Mouse (Mus musculus): ENCODE data around the gene Mtf1.
A peak's percentile ranks its signal among the peaks of the same experiment; 100 is the strongest.

Mtf1 gene

DNA sequence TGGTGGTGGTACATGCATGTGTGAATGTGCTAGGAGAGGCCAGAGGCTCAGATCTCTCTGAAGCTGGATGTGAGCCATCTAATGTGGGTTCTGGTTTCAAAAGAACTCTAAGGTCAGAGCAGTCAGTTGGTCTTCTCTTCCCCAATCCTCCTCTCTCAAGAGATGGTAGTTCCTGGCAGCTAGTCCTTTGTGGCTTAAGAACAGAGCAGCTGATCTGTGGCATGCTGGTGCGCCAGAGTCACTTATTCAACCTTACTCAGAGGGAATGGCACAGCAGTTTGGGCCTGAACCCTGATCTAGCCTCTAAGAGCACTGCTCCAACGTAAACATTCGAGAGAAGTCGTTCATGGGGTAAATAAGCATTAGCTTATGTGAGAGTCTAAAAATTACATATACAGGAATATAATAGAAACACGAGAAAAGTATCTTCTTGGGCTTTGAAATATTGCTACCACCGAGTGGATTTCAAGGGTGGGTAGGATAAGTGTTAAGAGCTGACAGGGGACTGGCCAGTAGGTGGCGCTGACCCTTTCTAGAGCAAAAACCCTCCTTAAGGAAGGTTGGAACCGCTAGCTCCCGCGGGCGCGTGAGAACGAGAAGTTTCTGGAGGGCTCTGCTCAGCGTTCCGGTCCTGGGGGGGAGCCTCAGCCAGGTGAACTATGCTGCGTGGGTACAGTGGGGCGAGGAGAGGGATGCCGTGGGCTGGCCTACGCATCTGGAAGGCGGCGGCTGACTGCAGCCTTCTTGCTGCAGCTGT, at the start of gene Mtf1:
Mtf1 (plus strand) TSS at position 553 of the 757 bp plus-strand sequence.
- peak; percentile 82 for DNase-seq (ENCODE audit: extremely low spot score)

DNA sequence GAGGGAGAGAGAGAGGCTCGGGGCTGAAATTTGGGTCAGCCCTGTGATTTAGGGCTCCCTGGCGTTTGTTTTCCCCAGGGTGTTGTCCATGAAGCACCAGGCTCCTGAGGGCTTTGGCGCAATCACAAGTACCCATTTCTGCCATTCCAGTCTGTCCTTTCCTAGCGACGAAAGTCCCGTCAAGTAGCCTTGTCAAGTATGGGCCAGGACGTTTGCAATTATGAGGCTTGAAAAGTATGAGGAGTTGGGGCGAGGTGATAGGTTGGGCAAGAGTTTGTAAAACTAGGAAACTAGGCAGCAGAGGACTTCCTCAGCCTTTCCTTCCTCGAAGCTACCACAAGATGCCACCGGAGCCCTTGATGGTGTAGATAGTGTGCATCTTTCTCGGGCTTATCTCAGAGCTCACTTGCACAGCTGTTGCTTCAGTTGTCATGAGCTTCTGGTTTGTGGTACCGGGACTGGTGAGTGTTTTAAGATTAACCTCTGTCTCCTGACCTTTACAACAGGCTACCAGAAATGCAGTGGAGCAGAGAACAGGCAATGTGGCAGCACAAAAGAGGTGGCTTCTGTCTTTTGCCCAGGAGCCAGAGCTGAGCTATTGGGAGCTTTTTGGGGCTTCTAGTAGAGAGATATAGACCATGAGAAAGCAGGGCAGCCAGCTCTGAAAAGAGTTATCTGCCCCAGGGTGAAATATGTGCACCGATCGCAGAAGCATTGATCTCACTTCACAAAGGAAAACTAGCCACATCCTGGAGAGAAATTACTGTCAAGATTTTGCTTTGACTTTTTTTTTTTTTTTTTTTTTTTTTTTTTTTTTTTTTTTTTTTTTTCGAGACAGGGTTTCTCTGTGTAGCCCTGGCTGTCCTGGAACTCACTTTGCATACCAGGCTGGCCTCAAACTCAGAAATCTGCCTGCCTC, 49.4 kb upstream of the Mtf1 start:
- peak; percentile 24 for DNase-seq (ENCODE audit: extremely low spot score)

DNA sequence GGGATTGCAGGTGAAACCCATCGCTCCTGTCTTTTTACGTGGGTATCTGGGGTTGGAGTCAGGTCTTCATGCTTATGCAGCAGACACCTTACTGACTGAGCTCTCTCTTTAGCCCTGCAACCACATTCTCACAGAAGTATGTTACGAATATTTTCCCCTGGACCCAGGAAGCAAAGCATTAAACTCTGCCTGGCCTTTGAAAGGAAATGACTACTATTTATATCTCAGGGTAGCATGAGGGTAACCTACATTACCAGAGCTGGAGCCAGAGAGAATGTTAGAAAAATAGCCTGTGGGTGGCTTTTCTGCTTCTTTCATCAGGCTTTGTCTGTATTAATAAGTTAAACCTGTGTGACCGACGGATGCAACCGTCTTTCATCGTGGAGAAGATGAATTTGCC, 46.4 kb upstream of the Mtf1 start:
- no peak for DNase-seq (ENCODE audit: extremely low spot score)

DNA sequence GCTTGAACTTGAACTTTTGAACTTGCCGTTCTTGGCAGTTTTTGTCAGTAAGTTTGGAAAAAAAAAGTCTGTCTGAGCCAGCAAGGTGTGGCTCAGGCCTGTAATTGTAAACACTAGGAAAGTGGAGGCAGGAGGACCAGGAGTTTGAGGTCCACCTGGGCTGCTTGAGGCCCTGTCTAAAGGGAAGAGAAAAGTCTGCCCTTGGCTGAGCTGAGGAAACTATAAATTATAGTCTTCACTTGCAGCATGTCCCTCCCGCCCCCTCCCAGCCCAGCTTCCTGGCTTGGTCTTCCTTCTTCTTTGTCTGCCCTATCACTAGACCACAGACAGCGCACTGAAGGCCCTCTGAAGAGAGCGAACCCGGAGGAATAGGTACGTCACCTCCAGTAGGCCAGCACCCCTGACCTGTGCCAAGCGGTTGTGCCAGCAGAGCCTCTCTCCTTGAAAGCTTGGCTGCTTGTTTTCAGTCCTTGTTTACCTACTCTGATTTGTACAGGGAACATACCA, 42.5 kb upstream of the Mtf1 start:
- DNase-seq (ENCODE audit: extremely low spot score) = no peak

DNA sequence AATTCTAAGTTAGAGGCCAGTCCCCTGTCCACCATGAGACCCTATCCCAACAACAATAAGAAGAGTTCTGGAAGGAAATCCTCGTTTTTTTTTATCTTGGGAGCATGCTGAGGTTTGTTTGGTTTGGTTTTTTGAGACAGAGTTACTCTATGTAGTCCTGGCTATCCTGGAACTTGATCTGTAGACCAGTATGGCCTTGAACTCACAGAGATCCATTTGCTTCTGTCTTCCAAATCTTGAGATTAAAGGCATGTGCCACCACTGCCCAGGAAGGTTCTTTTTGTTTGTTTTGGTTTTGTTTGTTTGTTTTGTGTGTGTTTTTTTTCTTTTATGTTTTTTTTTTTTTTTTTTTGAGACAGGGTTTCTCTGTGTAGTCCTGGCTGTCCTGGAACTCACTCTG, 40.7 kb upstream of the Mtf1 start:
- DNase-seq (ENCODE audit: extremely low spot score) = no peak

DNA sequence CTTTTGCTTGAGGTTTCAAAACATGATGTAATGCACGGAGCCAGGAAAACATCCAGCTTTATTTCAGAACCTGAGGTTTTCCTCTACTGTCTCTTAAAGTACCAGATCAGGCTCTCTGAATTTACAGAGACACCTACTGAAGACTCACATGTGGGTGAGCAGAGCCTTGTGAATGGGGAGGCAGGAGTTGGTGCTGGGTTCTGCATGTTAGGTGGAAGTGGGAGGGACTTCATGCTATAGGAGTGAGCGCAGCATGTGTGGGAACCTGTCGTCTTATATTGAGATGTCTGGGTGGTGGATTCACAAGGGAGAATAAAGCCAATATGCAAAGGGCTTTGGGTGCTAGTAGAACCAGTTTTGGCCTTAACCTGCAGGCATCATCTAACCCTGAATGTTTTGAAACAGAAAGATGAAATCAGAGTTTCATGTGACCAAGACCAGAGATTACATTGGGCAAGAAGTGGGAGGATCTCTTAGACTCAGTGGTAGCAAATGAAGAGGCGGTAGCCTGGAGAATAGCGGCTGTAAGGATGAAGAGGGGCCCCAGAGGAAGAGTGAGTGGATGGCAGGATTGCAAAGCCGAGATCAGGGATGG, 38.9 kb upstream of the Mtf1 start:
- no peak for DNase-seq (ENCODE audit: extremely low spot score)

DNA sequence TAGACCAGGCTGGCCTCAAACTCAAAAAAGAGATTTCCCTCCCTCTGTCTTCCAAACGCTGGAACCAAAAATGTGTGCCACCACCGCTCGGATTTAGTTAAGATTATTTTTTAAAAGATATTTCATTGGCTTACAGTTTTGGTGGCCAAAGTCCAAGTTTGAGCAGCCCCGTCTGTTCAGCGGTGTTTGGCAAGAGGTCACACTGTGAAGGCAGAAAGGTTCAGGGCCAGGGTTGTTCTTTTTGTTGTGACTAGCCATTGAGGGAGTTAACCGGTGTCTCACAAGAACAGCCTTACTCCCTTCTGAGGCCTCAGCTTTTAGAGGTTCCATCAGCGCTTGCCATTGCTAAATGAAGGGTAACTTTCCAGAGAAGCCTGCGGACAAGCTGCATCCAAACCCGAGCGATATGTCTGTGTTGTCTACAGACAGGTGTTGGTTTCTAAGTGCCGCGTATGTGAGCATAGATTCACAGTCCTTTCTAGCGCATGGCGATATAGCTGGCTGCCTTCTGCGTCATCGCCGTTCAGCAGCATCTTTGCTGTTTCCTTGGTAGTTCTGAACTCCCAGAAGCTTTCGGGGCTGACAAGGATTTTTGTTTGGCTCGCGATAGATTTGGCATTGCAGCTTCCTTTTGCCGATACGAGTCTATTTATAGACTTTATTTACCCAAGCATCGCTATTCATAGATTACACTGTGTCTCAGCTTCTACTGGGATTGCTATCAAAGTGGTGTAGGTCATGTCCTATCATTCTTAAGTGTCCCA, 35.9 kb upstream of the Mtf1 start:
- no peak for DNase-seq (ENCODE audit: extremely low spot score)

DNA sequence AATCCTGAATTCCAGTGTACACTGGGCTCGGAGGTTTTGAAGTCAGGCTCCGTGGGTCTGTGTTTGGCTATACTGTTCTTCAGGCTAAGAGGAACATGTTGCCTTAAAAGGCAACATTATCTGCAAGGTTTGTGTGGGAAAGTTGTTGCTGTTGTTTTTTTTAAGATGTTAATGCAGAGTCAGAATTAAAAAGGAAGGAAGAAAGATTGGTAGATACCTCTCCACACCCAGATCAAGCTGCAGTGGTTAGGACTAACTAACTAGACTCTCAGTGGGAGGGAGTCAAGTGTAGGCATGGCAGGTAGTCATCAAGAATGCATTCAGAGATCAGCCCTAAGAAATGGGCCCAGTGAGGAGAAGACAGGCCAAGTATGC, 35.4 kb upstream of the Mtf1 start:
- DNase-seq (ENCODE audit: extremely low spot score) = no peak

DNA sequence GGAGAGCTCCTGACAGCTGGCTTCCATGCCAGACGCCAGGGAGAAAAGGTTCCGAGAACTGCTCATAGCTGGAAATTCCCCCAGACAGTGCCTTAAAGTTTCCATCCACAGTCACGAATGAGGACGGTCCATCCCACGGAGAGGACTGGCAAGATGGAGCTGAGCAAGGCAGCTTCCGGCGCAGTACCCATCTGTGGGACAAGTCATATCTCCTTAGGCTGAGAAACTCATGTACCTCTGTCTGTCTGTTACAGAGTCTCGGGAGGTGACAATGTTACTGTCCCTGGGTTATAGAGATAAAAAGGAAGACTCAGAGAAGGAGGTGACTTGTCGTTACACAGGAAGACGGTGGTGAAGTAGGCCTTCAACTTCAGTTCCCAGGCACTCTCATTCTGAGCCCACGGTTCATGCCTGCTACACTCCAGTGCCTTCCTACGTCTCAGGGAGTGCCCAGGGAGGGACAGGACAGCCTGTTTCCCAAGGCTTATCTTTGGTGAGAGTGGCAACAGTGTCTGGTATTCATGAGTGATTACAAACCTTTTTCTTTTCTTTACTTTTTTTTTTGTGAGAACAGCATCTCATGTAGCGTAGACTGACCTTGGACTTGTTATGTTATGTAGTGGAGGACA, 32.8 kb upstream of the Mtf1 start:
- DNase-seq (ENCODE audit: extremely low spot score) = no peak

DNA sequence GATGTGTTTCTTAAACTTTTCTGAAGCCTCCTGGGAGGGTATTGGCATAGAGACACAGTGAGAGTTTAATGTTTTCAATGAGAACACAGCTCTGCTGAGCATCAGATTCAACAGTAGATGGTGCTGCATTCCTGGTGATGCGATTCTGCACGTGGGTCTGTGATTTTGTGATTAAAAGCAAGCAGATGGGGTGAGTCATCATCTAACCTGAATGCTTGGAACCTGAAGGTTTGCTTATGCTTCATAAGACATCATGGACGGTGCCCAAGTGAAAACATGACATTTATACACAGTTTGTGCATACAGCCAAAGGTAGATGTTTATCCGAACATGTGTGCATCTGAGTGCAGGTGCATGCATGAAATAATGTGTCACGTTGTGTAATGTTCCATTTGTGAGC, 31.3 kb upstream of the Mtf1 start:
- no peak for DNase-seq (ENCODE audit: extremely low spot score)

DNA sequence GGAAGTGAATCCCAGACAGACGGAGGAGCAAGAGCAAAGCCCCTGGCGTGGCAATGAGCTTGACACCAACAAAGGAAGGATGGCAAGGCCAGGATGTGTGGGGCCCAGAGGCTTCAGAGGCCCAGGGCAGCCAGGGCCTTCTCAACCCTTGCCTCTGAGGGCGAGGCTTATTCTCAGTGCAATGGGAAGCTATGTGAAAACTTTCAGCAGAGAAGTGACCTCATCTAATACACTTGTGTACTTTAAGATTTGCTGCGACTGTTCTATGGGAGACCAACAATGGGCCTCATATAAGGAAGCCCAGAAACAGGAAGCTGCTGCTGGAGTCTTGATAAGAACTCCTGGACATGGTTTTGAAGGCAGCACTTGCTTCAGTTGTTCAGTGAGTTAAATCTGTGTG, 29.8 kb upstream of the Mtf1 start:
- no peak for DNase-seq (ENCODE audit: extremely low spot score)

DNA sequence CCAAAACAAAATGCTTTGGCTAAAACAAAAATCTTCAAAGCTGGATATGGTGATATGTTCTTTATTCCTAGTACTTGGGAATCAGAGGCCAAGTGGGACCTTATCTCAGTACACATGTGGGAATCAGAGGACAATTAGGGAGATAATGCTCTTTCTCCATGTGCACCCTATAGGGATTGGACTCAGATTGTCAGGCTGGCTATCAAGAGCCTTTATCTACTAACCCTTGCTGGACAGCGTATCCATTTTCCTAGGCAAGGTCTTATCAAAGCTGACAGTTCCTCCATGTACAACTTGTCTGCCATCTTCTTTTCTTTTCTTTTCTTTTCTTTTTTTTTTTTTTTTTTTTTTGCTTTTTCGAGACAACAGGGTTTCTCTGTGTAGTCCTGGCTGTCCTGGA, 28.5 kb upstream of the Mtf1 start:
- no peak for DNase-seq (ENCODE audit: extremely low spot score)

DNA sequence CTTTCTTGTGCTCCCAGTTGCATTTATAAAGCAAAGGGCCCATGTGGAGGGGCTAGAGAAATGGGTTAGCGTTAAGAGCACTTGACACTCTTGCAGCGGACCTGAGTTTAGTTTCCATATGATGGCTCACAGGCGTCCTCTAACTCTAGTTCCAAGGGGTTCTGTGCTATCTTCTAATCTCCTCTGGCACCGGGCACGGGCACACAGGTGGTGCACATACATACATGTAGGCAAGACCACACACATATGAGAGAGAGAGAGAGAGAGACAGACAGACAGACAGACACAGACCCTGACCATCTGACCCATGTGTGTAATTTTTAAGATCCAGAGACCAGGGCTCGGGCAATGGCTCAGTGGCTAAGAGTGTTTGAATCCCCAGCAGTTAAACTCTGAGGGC, 27.9 kb upstream of the Mtf1 start:
- no peak for DNase-seq (ENCODE audit: extremely low spot score)

DNA sequence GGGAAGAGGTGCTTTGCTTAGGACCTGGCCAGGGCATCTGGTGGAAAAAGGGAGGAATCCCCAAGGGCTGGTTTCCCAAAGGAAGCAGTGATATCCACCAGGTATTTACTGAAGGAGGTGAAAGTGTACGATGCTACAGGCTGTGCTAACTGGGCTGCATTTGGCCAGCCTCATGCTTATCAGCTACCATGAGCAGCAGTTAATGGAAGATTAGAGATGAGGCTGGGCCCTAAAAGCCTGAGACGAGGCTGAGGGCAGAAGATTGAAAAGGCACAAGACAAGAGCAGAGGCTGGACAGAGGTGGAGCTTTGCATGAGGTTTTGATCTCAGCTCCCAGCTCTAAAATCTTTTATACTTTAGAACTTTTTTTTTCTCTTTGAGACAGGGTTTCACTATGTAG, 27.5 kb upstream of the Mtf1 start:
- DNase-seq (ENCODE audit: extremely low spot score) = no peak

DNA sequence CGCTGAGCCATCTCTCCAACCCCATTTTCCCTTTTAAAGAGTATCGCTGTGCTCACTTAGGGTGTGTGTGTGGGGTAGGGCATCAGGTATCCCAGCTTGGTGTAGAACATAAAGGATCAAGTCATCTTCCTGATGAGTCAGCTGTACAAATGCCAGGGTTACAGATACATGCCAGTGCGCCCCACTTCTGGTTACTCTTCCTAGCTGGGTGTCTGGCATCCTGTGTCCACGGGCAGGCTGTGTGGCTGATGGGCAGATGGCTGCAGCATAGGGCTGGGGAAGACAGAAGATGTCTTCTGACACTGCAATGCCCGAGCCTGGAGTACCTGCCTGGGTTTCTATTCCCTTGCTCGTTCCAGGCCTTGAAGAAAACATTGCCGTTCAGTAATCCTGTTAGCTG, 20.5 kb upstream of the Mtf1 start:
- DNase-seq (ENCODE audit: extremely low spot score) = no peak

DNA sequence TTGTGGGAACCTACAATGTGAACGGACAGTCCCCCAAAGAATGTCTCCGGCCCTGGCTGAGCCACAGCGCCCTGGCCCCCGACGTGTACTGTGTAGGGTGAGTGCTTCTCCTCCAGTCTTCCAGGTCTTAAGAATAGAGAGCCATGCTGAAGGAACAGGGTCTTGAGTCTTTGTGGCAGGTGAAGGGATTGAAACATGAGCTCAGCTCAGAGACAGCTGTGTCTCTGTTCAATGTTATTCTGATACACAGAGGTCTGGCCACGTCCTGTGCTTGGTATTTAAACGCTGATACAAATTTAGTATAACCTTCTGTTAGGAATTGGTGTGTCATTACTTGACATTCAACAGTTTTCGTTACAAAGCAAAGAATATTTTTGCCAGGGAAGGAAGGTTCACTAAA, 19.5 kb upstream of the Mtf1 start:
- DNase-seq (ENCODE audit: extremely low spot score) = no peak

DNA sequence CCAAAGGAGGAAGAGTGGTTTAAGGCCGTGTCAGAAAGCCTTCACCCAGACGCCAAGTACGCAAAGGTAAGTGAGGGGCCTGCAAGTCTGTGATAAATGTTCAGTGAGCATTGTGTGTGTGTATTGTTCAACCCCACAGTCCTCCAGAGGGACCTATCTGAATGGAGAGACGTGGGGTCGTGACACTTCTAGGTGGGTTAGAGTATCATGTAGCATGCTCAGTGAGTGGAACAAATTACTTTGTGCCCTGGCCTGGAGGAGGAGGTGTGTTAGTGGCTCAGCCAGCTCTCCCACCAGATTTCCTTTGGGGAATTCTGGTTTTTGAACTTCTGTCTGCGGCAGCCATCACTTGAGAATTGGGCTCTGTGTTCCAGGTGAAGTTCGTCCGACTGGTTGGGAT, 18.0 kb upstream of the Mtf1 start:
- no peak for DNase-seq (ENCODE audit: extremely low spot score)

DNA sequence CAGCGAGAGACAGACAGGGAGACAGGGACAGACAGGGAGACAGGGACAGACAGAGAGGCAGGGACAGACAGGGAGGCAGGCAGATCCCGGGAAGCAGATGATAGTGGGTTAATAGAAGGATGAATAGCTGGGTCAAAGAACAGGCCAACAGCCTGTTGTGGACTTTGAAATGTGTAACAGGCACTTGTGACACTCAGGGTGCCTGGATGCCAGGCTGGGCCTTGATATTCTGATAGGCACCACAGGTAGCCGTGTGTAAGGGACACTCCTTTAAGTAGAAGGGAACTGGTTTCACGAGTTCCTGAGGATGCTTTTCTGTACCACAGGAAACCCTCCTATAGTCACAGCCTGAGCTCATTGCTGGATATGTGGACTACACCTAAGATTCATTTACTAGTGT, 11.9 kb upstream of the Mtf1 start:
- DNase-seq (ENCODE audit: extremely low spot score) = no peak

DNA sequence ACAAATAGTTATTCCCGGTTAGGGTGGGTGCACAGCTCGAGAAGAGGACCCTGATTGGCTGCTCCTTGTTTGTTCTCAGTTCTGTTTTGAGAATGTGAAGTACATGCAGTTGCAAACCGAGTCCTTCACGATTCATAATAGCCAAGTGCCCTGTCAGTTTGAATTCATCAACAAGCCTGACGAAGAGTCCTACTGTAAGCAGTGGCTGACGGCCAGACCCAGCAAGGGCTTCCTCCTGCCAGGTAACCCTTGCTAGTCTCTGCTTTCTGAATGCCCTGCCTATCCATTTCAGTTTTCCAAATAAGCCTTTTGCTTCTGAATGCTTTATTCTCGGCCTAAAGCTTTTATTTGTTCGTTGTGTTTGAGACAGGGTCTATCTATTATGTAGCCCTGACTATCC, 9.8 kb upstream of the Mtf1 start:
- DNase-seq (ENCODE audit: extremely low spot score) = no peak

DNA sequence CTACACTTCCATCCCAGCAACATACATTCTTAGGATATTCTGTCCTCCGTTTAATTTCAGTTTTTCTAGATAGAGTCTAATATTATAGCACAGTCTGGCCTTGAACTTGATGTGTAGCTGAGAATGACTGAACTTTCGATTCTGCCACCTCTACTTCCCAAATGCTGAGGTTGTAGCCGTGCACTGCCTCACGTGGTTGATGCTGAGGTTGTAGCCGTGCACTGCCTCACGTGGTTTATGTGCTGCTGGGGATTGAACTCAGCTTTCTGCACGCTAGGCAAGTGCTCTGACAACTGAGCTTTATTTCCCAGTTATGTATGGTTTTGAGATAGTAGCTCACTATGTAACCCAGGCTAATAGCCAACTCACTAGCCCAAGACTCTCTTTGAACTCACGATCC, 5.8 kb upstream of the Mtf1 start:
- no peak for DNase-seq (ENCODE audit: extremely low spot score)

DNA sequence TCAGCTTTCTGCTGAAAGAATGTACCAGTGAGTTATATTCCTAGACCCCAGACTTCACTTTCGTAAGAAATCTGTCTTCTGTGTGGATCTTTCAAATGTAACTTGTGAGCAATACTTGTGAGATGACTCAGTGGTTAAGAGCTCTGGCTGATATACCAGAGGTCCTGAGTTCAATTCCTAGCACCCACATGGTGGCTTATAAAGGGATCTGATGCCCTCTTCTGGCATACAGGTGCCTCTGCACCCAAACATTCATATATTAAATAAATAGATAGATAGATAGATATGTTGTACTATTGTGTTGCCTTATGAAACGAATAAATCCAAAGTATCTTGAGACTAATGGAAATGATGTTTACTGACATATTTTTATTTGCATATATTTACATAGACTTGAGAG, 5.0 kb upstream of the Mtf1 start:
- DNase-seq (ENCODE audit: extremely low spot score) = no peak
